Mouse (Mus musculus) embryo, embryonic 11.5 days (tissue): ENCODE measurements around the gene Gm15319.
"Not testable (repeated sequence)": the region's sequence is repeated elsewhere in the genome, so short reads cannot be mapped to it uniquely, and the experiment has no call there.

Source experiments
- DNase-seq: peaks from one replicate; pipeline ENCODE4 v3.0.0-alpha.2; 2012; ENCODE audit warnings: low read depth, low spot score

The Gm15319 gene

DNA sequence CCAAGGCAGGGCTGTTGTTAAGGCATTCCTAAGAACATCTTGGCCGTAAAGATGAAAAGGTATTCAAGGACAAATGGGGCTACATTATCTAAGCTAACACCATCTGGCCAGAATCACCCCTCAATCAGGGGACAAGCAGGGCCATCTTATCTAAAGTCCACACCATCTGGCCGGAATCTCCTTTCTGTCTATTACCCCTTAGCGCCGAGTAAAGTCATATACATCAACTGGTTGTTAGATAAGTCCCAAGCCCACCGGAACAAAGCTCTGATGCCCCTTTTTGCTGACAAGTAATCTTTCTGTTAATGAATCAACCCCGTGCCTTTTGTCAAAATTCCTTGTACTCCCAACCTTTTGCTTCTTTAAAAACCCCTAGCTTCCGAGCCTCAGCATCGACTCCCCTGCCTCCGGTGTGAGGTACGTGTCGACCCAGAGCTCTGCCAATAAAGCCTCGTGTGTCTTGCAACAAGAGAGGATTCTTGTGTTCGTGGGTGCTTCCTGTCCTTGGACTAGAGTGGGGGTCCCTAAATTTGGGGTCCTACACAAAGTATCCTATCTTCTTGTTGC is 65.0 kb downstream of the Gm15319 start:
- not testable (repeated sequence) for DNase-seq

- DNase-seq, result peak; percentile 50
These were observed 66.0 kb downstream of the Gm15319 start for GRCm38 (mm10) chr8:20296803-20297702.

GRCm38 (mm10) chr8:20295881-20296280 is 67.1 kb downstream of the Gm15319 start:
- not testable (repeated sequence) for DNase-seq

- DNase-seq, result not testable (repeated sequence)
These were observed 68.2 kb downstream of the Gm15319 start for GRCm38 (mm10) chr8:20294826-20295225.

- DNase-seq, result not testable (repeated sequence)
These were observed 69.0 kb downstream of the Gm15319 start for GRCm38 (mm10) chr8:20293966-20294365.

DNA sequence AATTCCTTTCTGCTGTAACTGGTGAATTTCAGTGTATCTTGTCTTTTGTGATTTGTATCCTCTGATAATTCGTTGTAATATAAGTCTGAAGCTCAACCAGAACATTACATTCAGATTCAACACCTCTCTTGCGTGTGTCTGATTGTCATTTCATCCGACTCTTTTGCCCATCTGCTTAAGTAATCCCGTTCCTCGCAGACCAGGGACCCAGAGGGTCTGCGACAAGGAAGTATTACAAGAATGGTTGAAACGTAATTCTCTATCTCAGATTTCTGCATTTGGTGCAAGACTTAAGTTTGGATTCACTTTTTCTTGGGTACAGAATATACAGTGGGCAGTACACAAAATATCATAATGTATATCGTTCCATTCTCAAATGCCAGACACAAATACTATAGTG is 73.0 kb downstream of the Gm15319 start:
- DNase-seq, result not testable (repeated sequence)

DNA sequence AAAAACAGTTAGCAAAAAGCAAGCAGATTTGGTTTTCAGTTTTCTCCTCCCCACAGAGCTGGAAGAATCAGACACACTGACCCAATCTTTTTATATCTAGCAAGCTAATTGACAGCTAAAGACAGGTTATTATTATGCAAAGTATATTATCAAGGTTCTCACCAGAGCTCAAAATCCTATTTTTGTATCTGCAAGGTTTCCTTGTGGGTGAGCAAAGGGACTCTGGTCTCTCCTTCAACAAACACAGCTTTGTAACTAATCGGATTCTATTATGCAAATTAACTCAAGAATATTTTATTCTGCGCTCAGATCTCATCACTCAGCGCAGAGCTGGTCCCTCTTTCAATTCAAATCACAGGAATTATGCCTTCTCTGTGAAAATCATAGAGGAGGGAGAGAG is 74.1 kb downstream of the Gm15319 start:
- not testable (repeated sequence) for DNase-seq

GRCm38 (mm10) chr8:20287706-20288105 is 75.3 kb downstream of the Gm15319 start:
- not testable (repeated sequence) for DNase-seq
